Mouse (Mus musculus): ENCODE measurements around the gene Madd.
A peak's percentile ranks its signal among the peaks of the same experiment; 100 is the strongest.

Gene Madd

DNA sequence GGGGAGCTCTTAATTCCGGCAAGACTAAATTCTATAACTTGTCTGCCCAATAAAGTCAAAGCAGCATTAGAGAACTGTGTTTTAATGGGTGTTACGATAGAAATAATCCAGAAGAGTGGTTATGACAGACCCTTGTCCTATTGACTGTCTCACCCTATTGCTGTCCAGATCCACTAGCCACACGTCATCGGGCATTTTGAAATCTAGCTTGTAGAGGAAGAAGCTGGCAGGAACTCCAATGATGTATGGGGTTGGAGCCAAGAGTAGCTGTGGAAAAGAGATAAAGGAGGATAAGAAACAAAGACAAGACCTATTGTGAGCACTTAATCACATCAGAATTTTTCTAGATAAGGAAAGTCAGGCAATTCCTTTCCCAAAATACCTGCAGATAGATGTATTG, 8.1 kb downstream of the Madd start:
- no peak for DNase-seq (ENCODE audit: low spot score)

- DNase-seq (ENCODE audit: low spot score), result no peak
Observed at GRCm38 (mm10) chr2:91169587-91170322, 13.9 kb downstream of the Madd start.

GRCm38 (mm10) chr2:91167629-91168028, 16.0 kb downstream of the Madd start:
- no peak for DNase-seq (ENCODE audit: low spot score)

DNA sequence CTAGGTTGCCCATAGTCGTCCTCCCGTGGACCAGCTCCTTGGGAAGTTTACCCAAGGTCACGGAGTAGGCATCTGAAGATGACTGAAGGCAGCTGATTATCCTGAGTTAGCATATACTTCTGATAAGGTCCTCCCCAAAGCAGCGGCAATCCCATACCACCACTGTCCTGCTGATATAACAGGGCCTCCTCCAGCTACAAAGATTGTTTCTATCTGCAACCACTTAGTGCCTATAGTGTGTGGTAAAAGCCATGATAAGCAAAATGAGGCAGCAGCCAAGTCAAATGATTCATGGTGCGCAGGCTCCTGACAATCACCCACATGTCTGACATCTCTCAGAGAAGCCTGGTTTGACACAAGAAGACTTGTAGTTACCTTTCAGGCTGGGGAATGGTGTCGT, 18.6 kb downstream of the Madd start:
- no peak for DNase-seq (ENCODE audit: low spot score)

DNA sequence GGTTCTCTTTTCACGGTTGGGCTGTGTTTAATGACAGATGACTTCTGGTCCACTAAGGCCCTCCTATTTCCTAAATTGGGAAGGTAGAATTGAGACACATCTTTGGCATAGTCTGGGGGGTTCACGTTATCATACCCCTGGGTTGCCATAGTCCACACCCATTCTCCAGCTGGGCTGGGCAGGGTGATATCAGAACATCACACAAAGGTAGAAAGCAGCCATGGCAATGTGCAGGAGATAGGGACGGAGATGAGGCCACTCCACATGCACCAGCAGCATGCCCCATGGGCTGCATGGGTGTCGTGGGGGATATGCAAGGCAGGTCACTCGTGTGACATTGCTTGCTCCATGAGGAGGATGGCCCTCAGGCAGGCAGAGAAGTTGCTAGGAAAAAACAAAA, 20.1 kb downstream of the Madd start:
- no peak for DNase-seq (ENCODE audit: low spot score)

- no peak for DNase-seq (ENCODE audit: low spot score)
Observed at GRCm38 (mm10) chr2:91162952-91163351, 20.7 kb downstream of the Madd start.

DNA sequence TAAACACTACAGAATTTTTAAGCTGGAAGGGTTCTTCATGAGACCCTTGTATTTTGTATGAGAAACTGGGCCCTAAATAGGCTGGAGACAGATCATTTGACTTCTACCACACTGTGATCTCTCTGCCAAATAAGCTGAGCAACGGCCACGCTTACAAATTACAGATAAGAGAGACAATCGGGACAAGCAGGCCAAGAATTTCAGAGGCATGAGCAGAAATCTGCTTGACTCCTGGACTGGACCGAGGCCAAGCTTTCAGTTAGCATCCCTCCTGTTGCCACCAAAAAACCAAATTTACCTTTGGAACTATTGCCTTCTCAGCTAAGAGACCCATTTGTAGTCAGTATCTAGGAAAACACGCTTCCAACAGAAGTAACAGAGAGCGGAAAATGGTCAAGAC, 23.0 kb downstream of the Madd start:
- DNase-seq (ENCODE audit: low spot score), result peak; percentile 3

GRCm38 (mm10) chr2:91157002-91157752, 26.5 kb downstream of the Madd start:
- DNase-seq (ENCODE audit: low spot score), result no peak

- no peak for DNase-seq (ENCODE audit: low spot score)
Observed at GRCm38 (mm10) chr2:91154091-91154490, 29.5 kb downstream of the Madd start.

GRCm38 (mm10) chr2:91152885-91153377, 30.7 kb downstream of the Madd start:
- DNase-seq (ENCODE audit: low spot score), result no peak

DNA sequence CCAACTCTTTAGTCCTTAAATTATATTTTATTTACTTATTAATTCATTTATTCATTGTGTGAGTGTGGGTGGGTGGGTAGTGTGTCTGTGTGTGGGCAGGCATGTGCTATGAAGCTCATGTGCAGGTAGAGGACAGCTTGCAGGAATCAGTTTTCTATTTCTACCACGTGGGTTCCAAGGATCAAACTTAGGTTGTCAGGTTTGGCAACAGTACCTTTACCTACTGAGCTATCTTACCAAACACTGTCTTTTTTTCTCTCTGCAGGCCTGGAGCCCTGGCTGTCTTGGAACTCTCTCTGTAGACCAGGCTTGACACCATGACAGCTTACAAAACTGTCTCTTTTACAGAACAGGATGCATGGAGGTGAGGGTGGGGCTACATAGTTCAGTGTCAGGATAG, 32.3 kb downstream of the Madd start:
- DNase-seq (ENCODE audit: low spot score), result no peak

GRCm38 (mm10) chr2:91148101-91148500, 35.5 kb downstream of the Madd start:
- no peak for DNase-seq (ENCODE audit: low spot score)

- DNase-seq (ENCODE audit: low spot score), result no peak
Observed at GRCm38 (mm10) chr2:91143401-91143800, 40.2 kb downstream of the Madd start.

DNA sequence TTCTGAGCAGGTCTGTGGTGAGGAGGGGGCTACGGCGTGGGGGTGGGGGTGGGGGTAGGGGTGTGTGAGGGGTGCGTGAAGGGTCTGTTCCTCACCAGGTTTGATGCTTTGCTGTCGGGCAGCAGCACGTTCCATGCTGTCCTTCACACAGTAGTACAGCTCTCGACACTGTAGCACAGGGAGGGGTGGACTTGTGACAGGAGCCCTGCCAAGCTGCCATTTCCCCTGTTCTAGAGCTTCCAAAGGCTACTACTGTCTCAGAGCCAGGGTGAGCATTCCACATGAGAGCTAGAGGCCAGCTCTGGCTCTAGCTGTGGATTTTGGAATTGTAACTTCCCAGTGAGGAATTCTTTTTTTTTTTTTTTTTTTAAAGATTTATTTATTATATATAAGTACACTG, 40.7 kb downstream of the Madd start:
- no peak for DNase-seq (ENCODE audit: low spot score)

GRCm38 (mm10) chr2:91139764-91140163, 43.9 kb downstream of the Madd start:
- no peak for DNase-seq (ENCODE audit: low spot score)

GRCm38 (mm10) chr2:91139311-91139710, 44.3 kb downstream of the Madd start:
- DNase-seq (ENCODE audit: low spot score), result no peak

- DNase-seq (ENCODE audit: low spot score), result no peak
Observed at GRCm38 (mm10) chr2:91137481-91137880, 46.2 kb downstream of the Madd start.

GRCm38 (mm10) chr2:91136513-91137412, 46.9 kb downstream of the Madd start:
- no peak for DNase-seq (ENCODE audit: low spot score)

DNA sequence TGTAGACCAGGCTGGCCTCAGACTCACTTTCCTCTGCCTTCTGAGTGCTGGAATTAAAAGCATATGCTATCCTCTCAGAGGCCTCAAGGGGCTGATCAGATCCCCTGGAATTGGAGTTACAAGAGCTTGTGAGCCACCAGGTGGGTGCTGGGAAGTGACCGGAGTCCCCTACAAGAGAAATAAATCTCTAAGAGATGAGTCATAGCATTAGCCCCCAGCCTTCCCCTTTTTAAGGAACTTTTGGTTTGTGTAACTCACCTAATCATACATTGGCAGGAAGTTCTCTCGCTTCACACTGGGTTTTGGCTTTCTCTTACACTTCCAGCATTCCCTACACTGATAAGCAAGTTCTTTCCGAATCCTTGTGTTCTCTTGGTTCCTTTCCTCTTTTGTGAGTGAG, 51.6 kb downstream of the Madd start:
- no peak for DNase-seq (ENCODE audit: low spot score)

- DNase-seq (ENCODE audit: low spot score), result no peak
Observed at GRCm38 (mm10) chr2:91131251-91131650, 52.4 kb downstream of the Madd start.

- DNase-seq (ENCODE audit: low spot score), result peak; percentile 77
Observed at GRCm38 (mm10) chr2:91130126-91130525, 53.5 kb downstream of the Madd start.

DNA sequence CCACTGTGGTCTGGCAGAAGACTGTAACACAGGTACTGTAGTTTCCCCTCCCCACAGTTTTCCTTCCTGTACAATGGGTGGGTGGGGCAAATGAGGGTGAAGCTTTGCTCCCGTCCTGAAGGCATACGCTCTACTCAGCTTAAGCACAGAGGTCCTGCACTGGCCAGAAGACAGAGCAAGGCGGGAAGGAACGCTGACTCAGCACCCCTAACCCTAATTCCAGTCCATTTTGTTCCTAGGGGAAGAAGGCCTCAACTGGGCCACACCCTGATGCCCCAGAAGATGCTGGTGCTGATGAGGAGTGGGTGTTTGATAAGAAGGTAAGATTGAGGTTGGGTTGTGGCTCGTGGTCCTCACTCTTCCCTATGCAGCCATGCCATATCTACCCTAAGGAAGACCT, 54.9 kb downstream of the Madd start:
- no peak for DNase-seq (ENCODE audit: low spot score)
